Mouse (Mus musculus) megakaryocyte-erythroid progenitor cell, adult 5-6 weeks (primary cell): Measurements from ENCODE around the gene Auh. TPM values are rescaled to one million over a fixed set of nuclear protein-coding genes. Genes with fewer than 3 reads are reported as not detected.

Experiments used
- ATAC-seq: replicated peaks from 2 replicates; pipeline ENCODE4 v1.8.0; 2016; ENCODE audit warnings: mild to moderate bottlenecking, inconsistent platforms; ENCODE audit not compliant: severe bottlenecking, poor library complexity, low FRiP score, low TSS enrichment
- total RNA-seq, 2 experiments: library from RNA; stranded (forward) in 1 of 2; stranded (reverse) in 1 of 2; fragments of 200-1000, 215-1000 nt in 1 of 2; fragments of >200 nt in 1 of 2; fragmentation: Nextera tagmentation in 1 of 2; gene quantifications; 2 replicates each; pipeline ENCODE4 v1.2.3; 2014 to 2017

Auh gene
- total RNA-seq, 2 experiments from 2014 or later, result 24.9 to 28.8 TPM

DNA sequence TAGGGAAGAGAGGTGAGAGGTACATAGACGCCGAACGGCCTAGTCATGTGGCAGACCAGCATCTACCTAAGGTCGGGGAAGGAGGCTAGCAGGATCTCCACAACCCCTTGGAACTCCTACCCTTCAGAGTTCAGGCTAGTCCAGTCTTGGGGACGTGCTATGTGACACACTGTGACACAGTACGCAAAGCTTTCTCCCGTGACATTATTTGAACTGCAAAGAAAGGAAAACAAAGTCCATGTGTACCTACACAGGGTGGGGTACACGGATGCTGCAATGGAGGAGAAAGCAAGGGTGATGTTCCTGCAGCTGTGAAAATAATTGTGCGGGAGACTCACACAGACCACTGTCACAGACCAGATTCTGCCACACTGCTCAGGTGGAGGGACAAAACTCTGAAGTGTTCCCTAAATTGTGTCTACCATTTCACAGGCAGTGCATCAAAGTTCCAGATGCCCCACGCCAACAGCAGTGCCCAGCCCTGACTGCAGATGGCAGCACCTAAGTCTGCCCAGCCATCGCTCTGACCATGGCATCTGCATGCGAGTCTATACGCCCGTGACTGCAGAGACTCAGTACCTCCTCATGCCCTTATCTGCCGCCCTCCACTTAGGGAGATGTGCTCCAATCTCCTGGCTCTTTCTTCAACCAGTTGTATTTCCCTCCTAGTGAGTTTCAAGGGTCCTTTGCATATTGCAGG lies 79.3 kb downstream of the Auh start:
- ATAC-seq, result 0 out of 2 replicates have a peak, but pooled peaks have one; percentile 45

DNA sequence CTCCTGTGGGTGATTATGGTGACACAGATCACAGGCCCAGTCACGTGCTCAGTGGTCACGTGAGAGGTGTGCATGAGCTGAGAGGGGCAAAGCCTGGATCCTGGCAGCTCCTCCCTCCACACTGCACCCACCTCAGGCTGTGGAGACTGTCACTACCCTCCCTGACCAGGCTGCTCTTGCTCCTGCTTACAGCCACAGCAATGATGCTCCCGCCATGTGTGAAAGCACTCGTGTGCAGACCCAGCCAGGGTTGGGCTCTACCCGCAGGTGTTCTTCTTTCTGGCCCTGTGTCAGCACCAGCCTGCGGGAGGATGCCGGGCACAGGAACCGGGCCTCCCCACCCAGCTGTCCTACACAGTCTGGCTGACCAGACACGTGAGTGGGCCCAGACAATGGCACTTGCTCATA lies 80.1 kb downstream of the Auh start:
- no peak for ATAC-seq

DNA sequence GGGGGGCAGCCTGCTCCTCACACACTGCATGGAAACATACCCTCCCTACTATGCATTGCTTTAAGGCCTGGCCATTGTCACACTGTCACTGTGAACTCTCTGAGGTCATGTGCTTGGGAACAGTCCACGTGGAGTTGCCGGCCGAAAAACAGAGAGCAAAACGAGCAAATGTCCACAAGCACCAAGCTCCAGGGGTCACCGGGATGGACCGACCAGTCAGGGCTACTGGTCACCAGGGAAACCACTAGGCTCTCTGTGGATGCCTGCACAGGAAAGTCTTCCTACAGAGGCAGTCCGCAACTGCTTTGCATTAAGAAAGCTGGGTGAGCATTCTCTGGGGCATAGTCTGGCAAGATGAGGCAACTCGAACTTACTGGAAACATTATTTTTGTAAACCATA lies 82.0 kb downstream of the Auh start:
- no peak for ATAC-seq

DNA sequence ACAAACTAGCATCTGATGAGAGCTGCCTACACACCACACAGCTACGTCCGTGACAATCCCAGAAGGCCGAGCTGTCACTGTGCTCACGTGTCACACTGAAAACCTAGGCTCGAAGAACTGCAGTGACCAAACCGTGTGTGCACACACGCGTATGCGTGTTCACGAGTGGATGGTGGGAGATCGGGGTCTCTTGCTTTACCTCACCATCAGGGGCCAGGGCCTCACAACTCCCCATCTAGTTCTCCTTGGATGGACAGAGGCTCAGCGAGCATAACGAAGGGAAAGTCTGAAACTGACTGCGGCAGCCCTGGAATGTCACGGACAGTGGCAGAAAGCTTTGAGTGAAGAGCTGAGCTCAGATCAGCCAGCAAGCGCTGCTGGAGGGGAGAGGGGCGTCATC lies 82.4 kb downstream of the Auh start:
- no peak for ATAC-seq

DNA sequence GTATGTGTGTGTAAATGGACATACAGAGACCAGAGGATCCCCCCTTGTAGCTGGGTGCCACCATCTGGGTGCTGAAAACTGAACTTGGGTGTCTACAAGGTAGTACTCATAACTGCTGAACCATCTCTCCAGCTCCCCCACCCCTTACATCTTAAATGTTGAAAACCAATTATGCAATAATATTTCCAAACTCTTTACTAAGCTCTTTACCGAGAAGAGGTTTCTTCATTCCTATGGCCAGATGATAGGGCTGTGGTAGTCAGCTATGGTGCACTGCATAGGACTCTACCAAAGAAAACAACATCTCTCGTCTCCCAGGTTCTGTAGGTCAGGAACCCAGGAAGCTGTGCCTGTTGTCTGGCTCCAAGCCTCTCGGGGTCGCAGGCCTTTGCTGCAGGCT lies 83.9 kb downstream of the Auh start:
- no peak for ATAC-seq

DNA sequence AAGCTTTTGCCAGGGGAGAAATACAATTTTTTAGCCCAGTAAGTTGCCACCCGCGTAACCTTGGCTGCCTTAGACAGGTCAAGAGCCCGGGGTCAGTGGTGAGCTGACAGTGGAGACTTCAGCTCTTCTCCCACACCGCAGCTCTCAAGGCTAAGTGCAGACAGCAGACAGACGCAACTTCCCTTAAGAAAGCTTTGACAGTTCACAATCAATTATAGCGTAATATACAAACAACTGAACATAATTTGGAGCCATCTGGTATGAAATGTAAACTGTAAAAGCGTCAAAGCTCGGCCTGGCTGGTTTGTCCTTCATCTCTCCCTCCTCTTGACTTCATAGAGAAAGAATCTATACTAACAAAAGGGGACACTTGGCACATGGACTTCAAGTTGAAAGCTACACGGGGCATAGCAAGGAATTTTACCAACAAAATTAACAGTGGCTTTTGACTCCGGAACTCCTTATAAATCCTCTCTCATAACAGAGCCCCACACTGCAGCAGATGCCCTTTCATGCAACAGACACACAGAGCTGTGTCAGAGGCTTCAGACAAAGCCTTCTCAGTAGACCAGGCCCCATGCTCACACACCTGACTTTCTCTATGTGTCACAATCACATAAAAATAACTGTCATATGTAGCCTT lies 85.8 kb downstream of the Auh start:
- ATAC-seq, result no peak

DNA sequence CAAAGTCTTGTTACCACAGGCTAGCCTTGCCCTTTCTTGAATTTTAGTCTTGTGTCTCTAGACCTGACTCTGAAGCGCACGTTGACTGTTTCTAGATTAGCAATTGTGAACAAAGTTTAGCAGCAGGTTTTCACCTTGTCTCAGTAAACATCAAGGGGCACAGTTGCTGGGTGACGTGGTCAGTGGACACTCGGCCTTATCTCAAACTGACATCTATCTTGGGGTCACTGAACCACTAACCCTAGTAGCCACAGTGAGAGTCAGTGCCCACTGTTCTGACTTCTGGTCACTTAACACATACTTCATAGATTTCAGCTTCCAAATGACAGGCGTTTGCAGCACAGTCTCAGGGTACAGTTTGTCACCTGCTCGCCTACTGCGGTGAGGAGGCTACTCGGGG lies 93.2 kb downstream of the Auh start:
- ATAC-seq, result no peak

DNA sequence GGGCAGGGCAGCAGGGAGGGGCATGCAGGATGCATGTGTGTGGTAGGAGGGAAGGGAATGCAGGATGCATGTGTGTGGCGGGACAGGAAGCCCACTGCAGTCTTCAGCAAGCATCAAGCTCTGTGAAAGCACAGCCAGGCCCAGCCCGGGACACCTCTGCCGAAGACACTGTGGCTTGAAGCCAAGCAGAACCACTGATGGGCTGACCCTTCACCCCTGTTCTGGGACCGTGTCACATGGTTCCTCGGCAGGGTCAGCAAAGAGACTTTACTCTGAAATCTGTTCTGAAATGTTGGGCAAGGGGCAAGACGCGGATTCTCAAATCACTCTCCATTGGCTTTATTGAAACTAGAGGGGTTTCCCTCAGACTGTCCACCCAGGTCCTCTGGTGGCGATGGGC lies 94.9 kb downstream of the Auh start:
- ATAC-seq, result no peak

DNA sequence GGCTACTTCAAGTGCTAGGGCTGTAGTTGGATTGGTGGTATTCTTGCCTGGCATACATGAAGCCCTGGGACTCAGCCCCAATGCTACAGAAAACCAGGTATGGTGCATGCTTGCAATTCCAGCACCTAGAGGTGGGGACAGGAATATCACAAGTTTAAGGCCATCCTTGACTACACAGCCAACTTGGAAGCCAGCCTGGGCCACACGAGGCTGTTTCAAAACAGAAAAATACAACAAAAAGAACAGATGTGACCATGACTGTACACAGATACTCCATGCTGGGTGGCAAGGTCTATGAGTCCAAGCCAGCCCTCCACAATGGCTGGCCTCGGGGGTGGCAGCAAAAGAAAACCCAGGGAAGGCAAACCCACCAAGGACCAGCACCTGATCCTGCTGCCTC lies 95.7 kb downstream of the Auh start:
- no peak for ATAC-seq

DNA sequence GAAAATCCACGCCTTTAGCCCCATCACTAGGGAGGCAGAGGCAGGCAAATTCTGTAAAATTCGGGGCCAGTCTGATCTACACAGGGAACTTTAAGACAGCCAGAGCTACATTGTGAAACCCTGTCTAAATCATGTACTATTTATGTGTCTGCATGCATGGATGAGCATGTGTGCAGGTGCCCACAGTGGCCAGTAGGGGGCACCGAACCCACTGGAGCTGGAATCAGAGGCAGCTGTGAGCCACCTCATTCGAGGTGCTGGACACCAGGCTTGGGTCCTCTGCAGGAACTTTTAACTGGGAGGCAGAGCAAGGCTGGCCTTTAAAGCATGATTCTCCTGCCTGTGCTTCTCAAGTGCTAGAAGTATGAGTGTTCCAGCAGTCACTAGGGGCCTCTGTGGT lies 96.3 kb downstream of the Auh start:
- 0 out of 2 replicates have a peak, but pooled peaks have one; percentile 25 for ATAC-seq

DNA sequence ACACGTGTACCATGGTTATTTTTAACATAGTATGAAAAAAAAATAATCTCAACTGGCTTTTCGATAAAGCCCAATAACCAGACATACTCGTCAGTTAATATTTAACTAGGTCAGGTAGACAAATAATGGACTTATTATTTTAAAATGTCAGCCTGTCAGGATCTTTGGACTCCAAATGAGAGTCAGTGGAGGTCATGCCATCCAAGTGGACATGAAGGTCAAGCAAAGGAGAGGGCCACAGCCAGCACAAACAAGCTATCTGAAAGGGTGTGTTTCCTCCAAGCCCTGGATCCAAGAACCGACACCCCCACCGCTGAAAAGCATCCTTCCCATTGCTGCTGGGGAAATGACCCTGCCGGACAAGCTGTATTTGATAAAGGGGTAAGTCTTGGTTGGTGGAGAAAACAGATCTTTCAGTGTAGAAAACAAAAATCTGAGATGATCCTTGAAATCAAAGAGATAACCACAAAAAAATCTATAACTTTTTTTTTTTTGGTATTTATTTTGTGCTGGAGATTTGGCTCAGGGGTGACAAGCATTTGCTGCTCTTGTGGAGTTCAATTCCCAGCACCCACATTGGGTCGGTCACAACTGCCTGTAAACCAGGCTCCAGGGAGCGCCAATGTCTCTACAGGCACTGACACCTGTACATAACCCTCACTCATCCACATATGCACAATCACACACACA lies 96.9 kb downstream of the Auh start:
- ATAC-seq, result no peak

DNA sequence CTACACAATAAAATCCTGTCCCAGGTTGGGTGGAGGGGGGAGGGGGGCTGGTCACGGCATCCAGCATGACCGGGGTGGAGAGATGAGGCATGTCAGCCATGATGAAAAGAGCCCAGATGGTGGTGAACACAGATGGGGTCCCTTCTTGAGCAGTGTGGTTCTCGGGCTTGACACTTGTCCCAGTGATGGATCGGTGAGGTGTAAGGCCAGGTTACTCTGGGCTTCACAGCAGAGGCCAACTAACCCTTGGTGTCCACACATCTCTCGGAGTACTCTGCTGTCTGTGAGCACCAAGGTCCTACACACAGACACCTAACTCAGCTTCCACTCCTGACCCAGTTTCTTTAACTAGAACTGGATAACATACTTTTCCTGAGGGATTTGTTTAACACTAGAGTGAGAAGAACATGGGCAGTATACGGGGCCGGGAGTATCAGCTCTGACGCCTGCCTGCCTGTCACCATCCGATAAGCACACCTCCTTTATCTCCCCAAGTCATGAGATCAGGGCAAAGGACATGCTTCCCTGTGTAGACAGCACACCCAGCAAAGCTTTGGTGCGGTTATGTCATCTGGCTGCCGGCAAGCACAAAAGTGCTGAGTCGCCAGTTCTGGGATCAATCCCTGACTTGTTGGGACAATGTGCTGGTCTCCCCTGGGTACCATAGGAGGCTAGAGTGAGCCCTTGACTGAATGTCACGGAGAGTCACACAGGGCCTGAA lies 98.3 kb downstream of the Auh start:
- peak; percentile 87 for ATAC-seq

DNA sequence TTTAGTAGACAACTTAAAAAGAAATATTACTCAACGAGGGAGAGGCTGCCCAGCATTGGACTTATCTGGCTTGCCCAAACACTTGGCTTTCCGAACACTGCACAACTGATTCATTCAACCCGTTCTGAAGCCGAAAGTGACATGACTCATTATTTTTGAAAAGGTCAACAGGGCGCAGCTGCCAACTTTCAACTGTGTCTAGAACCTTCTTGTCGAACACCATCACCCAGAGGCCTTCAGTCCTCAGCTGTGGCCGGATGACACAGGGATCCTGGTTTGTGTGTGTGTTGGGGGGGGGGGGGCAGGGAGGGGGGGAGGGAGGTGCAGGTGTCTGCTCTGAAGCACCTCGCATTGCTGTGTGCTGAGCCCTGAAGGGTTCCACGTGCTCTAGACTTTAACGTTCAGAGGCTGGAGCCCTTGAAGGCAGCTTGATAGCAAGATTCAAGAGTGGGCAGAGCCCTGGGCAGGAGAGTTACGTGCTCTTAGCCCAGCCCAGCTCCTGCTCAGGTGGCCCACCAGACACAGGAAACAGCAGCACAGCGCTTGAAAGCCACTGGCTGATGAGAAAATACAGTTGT lies 100.4 kb downstream of the Auh start:
- peak; percentile 22; the same call in 1 of the 2 replicates for ATAC-seq

DNA sequence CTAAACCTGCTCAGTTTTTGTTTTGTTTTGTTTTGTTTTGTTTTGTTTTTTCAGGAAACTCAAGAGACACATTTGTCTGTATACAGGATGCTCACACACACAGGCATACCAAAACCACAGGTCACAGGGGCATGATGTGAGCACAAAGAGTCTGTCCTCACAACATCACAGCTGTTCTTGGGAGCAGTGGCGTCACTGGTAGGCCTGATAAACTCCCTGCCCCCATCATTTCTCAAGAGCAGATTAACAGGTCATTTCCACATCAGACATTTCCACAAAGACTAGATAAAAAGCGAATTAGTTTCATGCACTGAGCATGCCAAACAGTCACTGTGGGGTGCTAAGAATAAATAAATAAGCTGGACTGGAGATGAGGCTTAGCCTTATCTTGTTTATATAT lies 101.3 kb downstream of the Auh start:
- ATAC-seq, result peak; percentile 42

DNA sequence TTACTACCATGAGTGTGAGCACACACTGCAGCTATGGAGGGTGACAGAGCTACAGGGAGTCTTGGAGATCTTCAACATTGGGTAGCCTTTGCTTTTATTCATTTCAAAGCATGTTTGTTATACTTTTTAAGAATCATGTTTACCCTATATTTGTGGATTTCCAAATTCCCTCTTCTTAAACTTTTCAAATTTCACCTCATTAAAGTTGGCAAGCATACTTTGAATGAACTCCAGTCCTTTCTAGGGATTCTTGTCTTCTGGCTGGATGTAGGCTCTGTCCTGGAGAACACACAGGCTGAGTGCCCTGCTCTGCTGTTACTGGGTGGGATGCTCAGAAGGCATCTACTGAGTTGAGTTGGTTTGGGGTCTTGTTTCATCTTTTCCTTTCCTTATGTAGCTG lies 102.8 kb downstream of the Auh start:
- ATAC-seq, result no peak

DNA sequence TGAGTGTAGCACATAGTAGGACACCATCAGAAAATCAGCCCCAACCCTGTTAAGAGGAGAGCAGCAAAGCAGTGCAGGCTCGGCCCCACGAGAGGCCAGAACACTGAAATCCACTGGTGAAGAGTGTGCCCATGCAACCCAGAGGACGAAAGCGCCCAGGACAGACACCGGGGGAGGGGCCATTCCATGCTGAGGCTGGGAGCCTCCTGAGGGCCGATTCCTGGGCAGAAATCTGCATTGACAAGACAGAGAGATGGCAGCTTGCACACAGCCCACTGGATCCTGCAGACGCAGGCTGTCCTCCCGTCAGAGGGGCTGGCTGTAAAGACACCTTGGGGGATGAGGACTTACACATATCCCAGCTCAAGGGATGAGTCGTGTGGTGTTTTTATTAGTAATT lies 104.7 kb downstream of the Auh start:
- ATAC-seq, result no peak

DNA sequence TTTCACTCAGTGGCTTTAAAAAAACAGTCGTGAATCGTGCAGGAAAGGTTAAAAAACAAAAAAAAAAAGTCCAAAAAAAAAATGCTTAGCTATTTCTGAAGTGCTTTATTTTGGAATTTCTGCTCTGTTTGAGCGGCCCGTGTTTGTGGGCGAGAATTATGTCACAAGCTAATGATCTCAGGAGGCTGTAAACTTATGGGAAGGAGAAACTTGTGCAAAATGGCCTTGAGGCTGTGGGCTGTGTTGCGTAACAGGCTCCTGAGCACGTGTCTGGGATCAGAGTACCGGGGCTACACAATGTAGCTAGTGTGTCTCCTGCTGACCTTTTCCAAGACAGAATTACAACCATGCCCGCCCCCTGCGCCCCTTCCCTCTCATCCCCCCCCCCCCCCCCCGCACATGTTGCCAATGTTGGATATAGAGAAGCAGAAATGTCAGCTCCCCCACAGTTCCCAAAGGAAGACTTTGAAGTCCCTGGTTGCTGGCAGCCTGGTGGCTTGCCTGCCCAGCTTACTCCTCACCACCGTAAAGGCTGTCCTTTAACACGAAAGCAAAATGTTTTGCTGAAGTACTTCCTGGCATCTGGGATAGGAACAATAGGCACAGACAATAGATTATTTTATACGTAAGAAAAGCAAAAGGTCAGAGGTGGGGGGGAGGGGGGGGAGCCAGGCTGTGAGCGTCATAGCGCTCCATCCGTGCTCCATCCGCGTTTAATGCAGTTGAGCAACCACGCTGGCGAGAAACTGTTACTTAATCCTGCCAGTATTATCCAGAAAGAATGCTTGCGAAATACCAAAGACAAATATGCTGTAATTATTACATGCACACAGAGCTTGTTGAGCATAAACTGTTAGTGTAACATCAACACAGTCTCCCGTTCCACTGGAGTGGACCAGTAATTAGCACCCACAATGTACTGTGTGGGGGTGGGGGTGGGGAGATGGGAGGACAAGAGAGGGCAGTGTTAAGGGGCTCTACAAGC lies 107.0 kb downstream of the Auh start:
- ATAC-seq, result no peak

DNA sequence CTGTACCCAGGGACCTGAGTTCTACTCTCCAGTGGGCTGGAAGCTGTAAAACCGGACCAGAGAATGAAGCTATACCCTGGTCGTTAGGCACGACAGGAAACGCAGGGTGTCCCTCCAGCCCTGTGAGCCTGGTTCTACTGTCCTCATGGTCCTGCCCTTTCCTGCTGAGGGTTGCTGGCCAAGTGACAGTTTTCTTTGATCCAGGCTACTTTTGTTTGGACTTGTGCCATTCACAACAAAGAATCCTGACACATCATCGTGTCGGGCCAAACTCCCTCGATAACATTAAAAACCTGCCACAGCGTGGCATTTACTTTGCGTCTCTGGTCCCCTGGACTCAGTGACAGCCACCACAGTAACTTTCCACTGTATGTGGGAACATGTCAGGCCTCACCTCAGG lies 107.9 kb downstream of the Auh start:
- no peak for ATAC-seq

DNA sequence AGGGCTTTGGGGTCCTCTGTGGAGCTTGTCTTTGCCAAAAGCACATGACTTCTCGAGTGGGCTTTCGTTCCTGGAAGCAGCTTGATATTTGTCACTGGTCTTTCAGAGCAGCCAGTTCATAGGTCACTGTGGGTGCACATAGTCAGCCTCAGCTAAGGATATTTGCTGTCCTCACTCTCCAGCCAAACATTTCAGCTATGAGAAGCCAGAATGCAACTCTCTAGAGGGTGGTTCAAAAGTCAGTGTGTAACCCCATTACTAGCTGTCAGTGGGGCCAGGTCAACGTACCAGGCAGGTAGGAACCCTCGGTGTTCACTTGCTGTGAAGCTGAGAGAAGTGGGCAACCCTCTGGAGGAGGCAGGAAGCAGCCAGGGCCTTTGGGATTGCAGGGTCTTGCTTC lies 109.6 kb downstream of the Auh start:
- ATAC-seq, result no peak
